Mouse (Mus musculus) gastrocnemius, adult 8-10 months (tissue): ENCODE data around the gene Samd13. TPM values are rescaled to one million over a fixed set of nuclear protein-coding genes. Genes with fewer than 3 reads are reported as not detected.

ENCODE experiments used
- DNase-seq, 2 experiments: peaks; one replicate each; pipeline ENCODE4 v3.0.0; 2022; ENCODE audit warnings: low spot score in 2 of 2
- total RNA-seq, 4 experiments: library from RNA; stranded (reverse); gene quantifications; 2 replicates each; pipeline ENCODE4 v1.2.4; 2022

Samd13 gene
- total RNA-seq, 4 experiments from 2014 or later: 0.29 to 1.8 (median 1.4) TPM

DNA sequence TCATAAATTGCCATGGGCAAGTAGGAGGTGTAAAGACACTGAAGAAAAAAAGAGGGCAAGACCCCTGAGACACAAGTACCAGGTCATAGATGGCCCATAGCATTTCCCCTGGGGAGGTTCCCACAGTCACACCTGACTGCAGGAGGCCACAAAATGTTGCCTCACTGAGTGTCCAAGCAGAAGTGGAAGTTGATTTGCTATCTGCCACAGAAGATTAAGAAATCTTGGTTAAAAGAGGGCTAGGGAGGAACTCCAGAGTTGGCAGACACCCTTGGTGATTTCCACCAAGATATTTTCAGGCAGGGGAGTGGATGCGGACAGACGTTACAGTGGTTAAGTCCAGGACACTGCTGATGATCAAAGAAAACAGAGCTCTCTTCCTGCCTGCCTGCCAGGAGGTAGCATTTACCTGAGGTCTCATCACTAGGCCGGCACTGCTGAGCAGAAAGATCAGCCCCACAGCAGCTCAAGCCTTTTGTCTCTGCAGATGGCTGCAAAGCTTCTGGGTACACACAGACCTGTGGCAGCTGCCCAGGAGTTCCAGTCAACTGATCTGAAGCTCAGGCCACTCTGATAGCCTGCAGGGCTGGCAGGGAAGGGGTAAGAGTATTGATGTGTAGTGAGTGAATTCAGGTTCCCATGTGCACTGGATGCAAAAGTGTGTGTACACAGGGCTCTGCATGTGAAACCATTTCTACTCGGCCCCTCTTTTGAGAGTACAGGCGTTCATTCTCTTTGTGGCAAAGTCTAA, 68.7 kb downstream of the Samd13 start:
- no peak for DNase-seq

- DNase-seq: no peak
These were observed 69.9 kb downstream of the Samd13 start, which contains the start of gene Dnase2b for GRCm38 (mm10) chr3:146615496-146615895. Dnase2b (minus strand) TSS chr3:146615596.

GRCm38 (mm10) chr3:146611821-146612220, 73.6 kb downstream of the Samd13 start:
- no peak for DNase-seq

GRCm38 (mm10) chr3:146611261-146611660, 74.1 kb downstream of the Samd13 start:
- DNase-seq: no peak

- no peak for DNase-seq
These were observed 75.1 kb downstream of the Samd13 start for GRCm38 (mm10) chr3:146610322-146610721.

GRCm38 (mm10) chr3:146607368-146607767, 78.0 kb downstream of the Samd13 start:
- DNase-seq: no peak

DNA sequence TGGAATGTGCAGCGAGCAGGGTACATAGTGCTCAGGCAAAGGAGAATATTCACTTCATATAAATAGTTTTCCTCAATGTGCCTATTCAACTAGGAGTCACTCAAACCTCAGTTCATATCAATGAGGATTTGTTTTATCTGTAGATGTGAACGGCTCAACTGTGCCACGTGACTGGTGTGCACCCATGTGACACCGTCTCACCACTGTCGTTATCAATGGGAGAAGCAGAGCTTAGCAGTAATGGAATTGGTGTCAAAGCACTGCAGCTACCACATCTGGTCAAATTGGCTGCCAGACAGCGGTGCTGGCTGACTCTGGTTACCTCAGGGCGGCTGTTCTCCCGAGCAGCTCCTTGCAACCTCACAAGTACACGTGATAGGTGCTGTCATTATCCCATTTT, 80.7 kb downstream of the Samd13 start:
- DNase-seq: no peak

- no peak for DNase-seq
These were observed 82.9 kb downstream of the Samd13 start for GRCm38 (mm10) chr3:146602531-146602930.

DNA sequence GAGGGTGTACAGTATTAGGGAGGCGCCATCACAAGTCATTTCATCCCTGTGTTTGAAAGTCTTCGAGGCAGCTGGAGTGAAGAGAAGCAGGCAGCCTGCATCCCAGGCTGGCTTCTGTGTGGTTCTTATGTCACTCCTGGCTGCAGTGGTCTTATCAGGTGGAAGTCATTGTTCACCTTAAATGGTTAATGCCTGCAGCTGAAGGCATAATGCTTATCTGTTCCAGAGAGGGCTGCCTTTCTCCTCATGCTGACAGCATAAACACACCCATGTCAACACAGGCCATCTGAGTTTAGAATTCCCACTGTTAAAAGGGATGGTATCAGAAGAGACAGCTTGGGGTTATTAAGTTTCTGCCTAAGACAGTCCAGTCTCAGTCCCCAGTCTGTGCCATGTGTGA, 84.2 kb downstream of the Samd13 start:
- DNase-seq: no peak

- DNase-seq: no peak
These were observed 86.0 kb downstream of the Samd13 start for GRCm38 (mm10) chr3:146599198-146599900.

- DNase-seq: no peak
These were observed 87.0 kb downstream of the Samd13 start for GRCm38 (mm10) chr3:146598411-146598810.

- no peak for DNase-seq
These were observed 88.5 kb downstream of the Samd13 start for GRCm38 (mm10) chr3:146596864-146597263.

GRCm38 (mm10) chr3:146596387-146596786, 89.0 kb downstream of the Samd13 start:
- DNase-seq: no peak

- no peak for DNase-seq
These were observed 90.0 kb downstream of the Samd13 start for GRCm38 (mm10) chr3:146595440-146595839.

Other genes starting within 250 kb of the Samd13 start
- gene Ctbs, start 235.8 kb downstream of the Samd13 start, total RNA-seq: 1 to 10 TPM; 3.1 to 5.1 (median 4.2) TPM
- gene Spata1, start 185.8 kb downstream of the Samd13 start, total RNA-seq: 1 to 10 TPM; 5.0 to 7.1 (median 6.3) TPM
- gene Gng5, start 185.8 kb downstream of the Samd13 start, total RNA-seq: 100 to 1,000 TPM; 389 to 469 (median 438) TPM
- 10 to 100 TPM; 10.1 to 13.6 (median 11.7) TPM for gene Rpf1, start 164.2 kb downstream of the Samd13 start, total RNA-seq
- gene Uox, start 115.2 kb downstream of the Samd13 start, total RNA-seq: under 1 TPM in 1 of 4 experiments, not detected in 3; 0.27 TPM
- gene Dnase2b, start 70.0 kb downstream of the Samd13 start, total RNA-seq: under 1 TPM in 1 of 4 experiments, not detected in 3; 0.11 TPM
- gene 4930503B20Rik, start 34.3 kb downstream of the Samd13 start, total RNA-seq: not detected
- 10 to 100 TPM; 42.4 to 46.6 (median 43.7) TPM for gene Prkacb, start 127.4 kb upstream of the Samd13 start, total RNA-seq
- gene Ttll7, start 166.8 kb upstream of the Samd13 start, total RNA-seq: 100 to 1,000 TPM; 104 to 195 (median 155) TPM